ENCODE assay signal across 15 mouse cellular contexts in the genomic region with DNA sequence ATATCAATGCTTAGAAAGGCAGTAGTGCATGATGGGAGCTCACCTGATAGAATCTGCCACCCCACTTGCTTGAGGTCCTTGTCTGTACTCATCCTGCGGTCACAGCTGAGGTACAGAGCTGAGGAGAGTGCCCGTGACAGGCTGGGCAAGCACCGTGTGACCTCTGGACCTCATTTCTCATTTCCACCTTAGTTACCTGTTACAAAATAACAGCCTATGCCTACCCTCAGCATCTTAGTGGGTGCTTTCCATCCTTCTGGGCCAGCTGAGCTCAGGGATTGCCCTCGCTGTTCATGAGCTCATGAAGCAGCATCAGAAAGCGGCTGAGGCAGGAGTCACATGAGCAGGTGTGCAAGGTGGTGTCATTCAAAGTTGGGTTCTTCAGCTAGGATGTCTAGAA.
"Had no signal": no experiment of that assay in that cellular context is flagged by ENCODE, and none has a peak within 500 bp of the region (broad histone marks: within the 10 kb centered on the region; RNA-seq: fewer than 3 reads in every experiment).

No protein-coding gene starts in this region.

- H3K4me3 ChIP-seq: limb, embryonic 15.5 days; liver, embryonic 12.5 days; midbrain, embryonic 10.5 days; neural tube, embryonic 12.5 days had no signal

- DNase-seq: layer of hippocampus, adult 9-11 months; layer of hippocampus, postnatal 36 days; lung, embryonic 14.5 days; lung, postnatal 10 days; lung, postnatal 4 days; midbrain, embryonic 14.5 days; retina, postnatal 1 day; right cerebral cortex, postnatal 4 days; thymus, postnatal 4 days had no signal

- H3K27me3 ChIP-seq: limb, embryonic 15.5 days; neural tube, embryonic 12.5 days had no signal

- H3K9ac ChIP-seq: limb, embryonic 15.5 days; liver, embryonic 12.5 days; lung, embryonic 14.5 days; neural tube, embryonic 12.5 days had no signal

- H3K9me3 ChIP-seq: limb, embryonic 15.5 days; liver, embryonic 12.5 days; midbrain, embryonic 10.5 days; neural tube, embryonic 12.5 days had no signal

- H3K36me3 ChIP-seq: limb, embryonic 15.5 days; liver, embryonic 12.5 days; midbrain, embryonic 10.5 days had no signal

- ATAC-seq: intestine, embryonic 16.5 days; liver, embryonic 12.5 days had no signal

- H3K27ac ChIP-seq: limb, embryonic 15.5 days; liver, embryonic 12.5 days; midbrain, embryonic 10.5 days; neural tube, embryonic 12.5 days; stomach, postnatal 0 days had no signal

- H3K4me2 ChIP-seq: limb, embryonic 15.5 days; liver, embryonic 12.5 days; lung, embryonic 14.5 days; neural tube, embryonic 12.5 days had no signal
